Mouse (Mus musculus) MEL (cell line): ENCODE data around the gene 2310039H08Rik. TPM values are rescaled to one million over a fixed set of nuclear protein-coding genes. Genes with fewer than 3 reads are reported as not detected.

Source experiments
- DNase-seq: peaks from one replicate; pipeline ENCODE4 v3.0.0; 2011; ENCODE audit warnings: low read depth, low spot score
- H3K27ac ChIP-seq: 2 replicates; pipeline ENCODE4 v1.5.1; 2012; ENCODE audit warnings: low read depth, mild to moderate bottlenecking, control low read depth, low read length, moderate library complexity; ENCODE audit not compliant: control insufficient read depth
- H3K27me3 ChIP-seq, 2 experiments: fragments of 150-350 bp in 1 of 2; sonication (generic) in 1 of 2; 2 replicates each; pipeline ENCODE4 v1.6.1; 2012; ENCODE audit warnings: low read length in 2 of 2, mild to moderate bottlenecking in 2 of 2, improper control_type of control experiment in 1 of 2, moderate library complexity in 1 of 2; ENCODE audit not compliant: insufficient read depth in 2 of 2, control insufficient read depth in 1 of 2
- H3K36me3 ChIP-seq, 2 experiments: 2 replicates each; pipeline ENCODE4 v1.6.1; 2012 to 2014; ENCODE audit warnings: low read length in 2 of 2, improper control_type of control experiment in 1 of 2, inconsistent platforms in 1 of 2, mild to moderate bottlenecking in 1 of 2; ENCODE audit not compliant: insufficient read depth in 2 of 2, control insufficient read depth in 1 of 2
- H3K4me1 ChIP-seq, 2 experiments: fragments of 150-350 bp in 1 of 2; sonication (generic) in 1 of 2; 2 replicates each; pipeline ENCODE4 v1.6.1; 2012; ENCODE audit warnings: low read length in 2 of 2, improper control_type of control experiment in 1 of 2, mild to moderate bottlenecking in 1 of 2; ENCODE audit not compliant: insufficient read depth in 2 of 2, control insufficient read depth in 1 of 2
- H3K4me3 ChIP-seq, 2 experiments: fragments of 150-350 bp in 1 of 2; sonication (generic) in 1 of 2; 2 replicates each; pipeline ENCODE4 v1.5.1; 2012; ENCODE audit warnings: low read depth in 2 of 2, low read length in 2 of 2, mild to moderate bottlenecking in 2 of 2, moderate library complexity in 2 of 2, control low read depth in 1 of 2, improper control_type of control experiment in 1 of 2; ENCODE audit not compliant: control insufficient read depth in 1 of 2, insufficient read depth in 1 of 2
- H3K79me2 ChIP-seq: 2 replicates; pipeline ENCODE4 v1.6.1; 2012; ENCODE audit warnings: mild to moderate bottlenecking, low read length, moderate library complexity; ENCODE audit not compliant: control insufficient read depth, poor library complexity, insufficient read depth
- H3K9ac ChIP-seq: 2 replicates; pipeline ENCODE4 v1.6.1; 2012; ENCODE audit warnings: low read depth, mild to moderate bottlenecking, control low read depth, low read length, moderate library complexity; ENCODE audit not compliant: control insufficient read depth, poor library complexity, severe bottlenecking
- H3K9me3 ChIP-seq: fragments of 150-350 bp; sonication (generic); replicated peaks from 2 replicates; pipeline ENCODE4 v1.6.1; 2012; ENCODE audit warnings: mild to moderate bottlenecking, low read length, improper control_type of control experiment, moderate library complexity; ENCODE audit not compliant: insufficient read depth
- CHD2 ChIP-seq: IDR thresholded peaks from 2 replicates; pipeline ENCODE4 v1.6.1; 2011; ENCODE audit warnings: low read length, improper control_type of control experiment
- CTCF ChIP-seq, 3 experiments: IDR thresholded peaks in 2 of 3; conservative IDR thresholded peaks in 1 of 3; 2 replicates each; pipeline ENCODE4 v1.5.1; 2011 to 2012; ENCODE audit warnings: low read length in 3 of 3, low read depth in 2 of 3, mild to moderate bottlenecking in 2 of 3, improper control_type of control experiment in 1 of 3, inconsistent platforms in 1 of 3, mixed read lengths in 1 of 3, moderate library complexity in 1 of 3; ENCODE audit not compliant: control insufficient read depth in 1 of 3, insufficient read depth in 1 of 3, poor library complexity in 1 of 3, severe bottlenecking in 1 of 3
- EP300 ChIP-seq, 2 experiments: IDR thresholded peaks; 2 replicates each; pipeline ENCODE4 v1.6.1; 2011; ENCODE audit warnings: improper control_type of control experiment in 2 of 2, low read length in 2 of 2, low read depth in 1 of 2, mild to moderate bottlenecking in 1 of 2
- ETS1 ChIP-seq: IDR thresholded peaks from 2 replicates; pipeline ENCODE4 v1.6.1; 2012; ENCODE audit warnings: low read depth, mild to moderate bottlenecking, inconsistent platforms, low read length, improper control_type of control experiment, moderate library complexity
- GABPA ChIP-seq: IDR thresholded peaks from 2 replicates; pipeline ENCODE4 v1.6.1; 2012; ENCODE audit warnings: low read depth, mild to moderate bottlenecking, inconsistent platforms, low read length, improper control_type of control experiment, moderate library complexity
- GATA1 ChIP-seq: IDR thresholded peaks from 2 replicates; pipeline ENCODE4 v1.6.1; 2011; ENCODE audit warnings: low read depth, low read length, improper control_type of control experiment
- MAX ChIP-seq: IDR thresholded peaks from 2 replicates; pipeline ENCODE4 v1.6.1; 2011; ENCODE audit warnings: low read length, improper control_type of control experiment
- MAZ ChIP-seq: IDR thresholded peaks from 2 replicates; pipeline ENCODE4 v1.6.1; 2012; ENCODE audit warnings: low read depth, mild to moderate bottlenecking, inconsistent platforms, low read length, improper control_type of control experiment
- MXI1 ChIP-seq: IDR thresholded peaks from 2 replicates; pipeline ENCODE4 v1.6.1; 2011; ENCODE audit warnings: mild to moderate bottlenecking, low read depth, low read length, improper control_type of control experiment
- MYC ChIP-seq: IDR thresholded peaks from 2 replicates; pipeline ENCODE4 v1.6.1; 2011; ENCODE audit warnings: low read depth, mild to moderate bottlenecking, low read length, improper control_type of control experiment, moderate library complexity
- NRF1 ChIP-seq: IDR thresholded peaks from 2 replicates; pipeline ENCODE4 v1.6.1; 2014; ENCODE audit warnings: low read depth, mild to moderate bottlenecking, inconsistent platforms, low read length, improper control_type of control experiment, moderate library complexity; ENCODE audit not compliant: poor library complexity, insufficient read depth, severe bottlenecking
- POLR2A ChIP-seq, 2 experiments: IDR thresholded peaks; 2 replicates each; pipeline ENCODE4 v1.6.1; 2011 to 2012; ENCODE audit warnings: low read length in 2 of 2, mild to moderate bottlenecking in 2 of 2, control low read depth in 1 of 2, improper control_type of control experiment in 1 of 2, low read depth in 1 of 2, moderate library complexity in 1 of 2; ENCODE audit not compliant: control insufficient read depth in 1 of 2, insufficient read depth in 1 of 2, poor library complexity in 1 of 2
- POLR2AphosphoS5 ChIP-seq: IDR thresholded peaks from 2 replicates; pipeline ENCODE4 v1.6.1; 2012; ENCODE audit warnings: low read depth, borderline replicate concordance, mild to moderate bottlenecking, inconsistent platforms, low read length, moderate library complexity, mixed read lengths
- RAD21 ChIP-seq: IDR thresholded peaks from 2 replicates; pipeline ENCODE4 v1.6.1; 2011; ENCODE audit warnings: mild to moderate bottlenecking, low read depth, low read length, improper control_type of control experiment
- SMC3 ChIP-seq: IDR thresholded peaks from 2 replicates; pipeline ENCODE4 v1.6.1; 2011; ENCODE audit warnings: low read depth, low read length, improper control_type of control experiment
- TBP ChIP-seq: IDR thresholded peaks from 2 replicates; pipeline ENCODE4 v1.8.0; 2011; ENCODE audit warnings: low read depth, low read length, improper control_type of control experiment
- TCF12 ChIP-seq: IDR thresholded peaks from 2 replicates; pipeline ENCODE4 v1.6.1; 2014; ENCODE audit warnings: low read depth, mild to moderate bottlenecking, inconsistent platforms, low read length, improper control_type of control experiment, moderate library complexity
- USF1 ChIP-seq: IDR thresholded peaks from 2 replicates; pipeline ENCODE4 v1.6.1; 2014; ENCODE audit warnings: low read depth, mild to moderate bottlenecking, inconsistent platforms, low read length, improper control_type of control experiment, moderate library complexity
- USF2 ChIP-seq, 2 experiments: IDR thresholded peaks; 2 replicates each; pipeline ENCODE4 v1.6.1; 2011 to 2012; ENCODE audit warnings: improper control_type of control experiment in 2 of 2, low read length in 2 of 2, borderline replicate concordance in 1 of 2, inconsistent platforms in 1 of 2, low read depth in 1 of 2, mild to moderate bottlenecking in 1 of 2; ENCODE audit not compliant: insufficient read depth in 1 of 2
- ZC3H11A ChIP-seq: IDR thresholded peaks from 2 replicates; pipeline ENCODE4 v1.6.1; 2012; ENCODE audit warnings: low read depth, mild to moderate bottlenecking, inconsistent platforms, low read length, improper control_type of control experiment
- ZKSCAN1 ChIP-seq: IDR thresholded peaks from 2 replicates; pipeline ENCODE4 v1.6.1; 2012; ENCODE audit warnings: low read depth, mild to moderate bottlenecking, inconsistent platforms, low read length, improper control_type of control experiment, moderate library complexity
- ZNF384 ChIP-seq: IDR thresholded peaks from 2 replicates; pipeline ENCODE4 v1.6.1; 2012; ENCODE audit warnings: low read depth, mild to moderate bottlenecking, inconsistent platforms, low read length, improper control_type of control experiment
- polyA plus RNA-seq, 2 experiments: library from polyadenylated mRNA; stranded (reverse) in 1 of 2; unstranded in 1 of 2; fragments of >175 nt in 1 of 2; fragments of >200 nt in 1 of 2; gene quantifications; 2 replicates each; pipeline versions ENCODE4 v1.2.1 to v1.2.4; 2012; ENCODE audit warnings: low replicate concordance in 2 of 2, low read depth in 1 of 2; ENCODE audit not compliant: insufficient read length in 2 of 2, insufficient read depth in 1 of 2, missing spikeins in 1 of 2
- total RNA-seq: library from RNA; depleted of rRNA; stranded (reverse); fragments of 300-350 nt; gene quantifications from 2 replicates; pipeline ENCODE4 v1.2.3, GENCODE M21; 2012

Gene 2310039H08Rik
- total and polyA plus RNA-seq, 3 experiments = 41.3 to 53.2 TPM; not detected in 1

GRCm38 (mm10) chr17:46767868-46768267 is 4.6 kb upstream of the 2310039H08Rik start:
- Histone ChIP-seq H3K9me3 (no peaks in the 10 kb centered on the region), H3K36me3 (no peaks in the 10 kb centered on the region; a peak in 1 of 4 replicates), H3K4me1 (peaks cover 0 to 7% of the 10 kb centered on the region in 2 experiments; a peak in 1 of 4 replicates), H3K79me2 (peaks cover 2% of the 10 kb centered on the region), H3K4me3 (no peak overlapping the region), H3K27ac (no peak overlapping the region), H3K9ac (no peak overlapping the region), H3K27me3 (no peaks in the 10 kb centered on the region; a peak in 1 of 4 replicates)
- DNase-seq = no peak
- TF ChIP-seq TBP (no peak), MYC (no peak), MAX (no peak), MXI1 (no peak), GATA1 (no peak)

DNA sequence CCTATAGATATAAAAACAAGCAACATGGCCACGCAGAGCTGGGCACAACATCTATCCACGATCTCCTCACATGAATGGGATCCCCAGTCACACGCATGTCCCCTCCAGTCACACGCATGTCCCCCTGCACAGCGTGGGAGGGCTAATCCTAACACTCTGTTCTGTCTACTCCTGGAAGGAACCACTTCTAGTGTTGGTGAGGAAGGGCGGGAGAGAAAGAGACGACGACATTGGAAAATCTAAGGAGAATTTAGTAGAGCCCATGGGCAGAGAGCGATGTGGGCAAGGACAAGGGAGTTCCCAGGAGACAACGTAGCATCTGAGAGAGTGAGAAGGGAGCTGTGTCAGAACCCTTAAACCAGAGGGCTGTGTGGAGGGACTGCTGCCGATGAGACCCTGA is 1.9 kb upstream of the 2310039H08Rik start:
- TF ChIP-seq TBP (no peak), MAZ (no peak), GABPA (no peak), EP300 (IDR thresholded peaks at IDR 0.05; ENCODE audit: low read depth in 1 of 2, low read length in 2 of 2) (no peak), POLR2AphosphoS5 (no peak), TCF12 (no peak), USF1 (no peak), CHD2 (no peak), POLR2A (IDR thresholded peaks at IDR 0.05; ENCODE audit: control insufficient read depth in 1 of 2, insufficient read depth in 1 of 2, low read depth in 1 of 2, low read length in 2 of 2, poor library complexity in 1 of 2) (no peak), ZKSCAN1 (no peak), ETS1 (no peak)
- TF ChIP-seq, all 39 proteins: peak for 0
- H3K79me2 ChIP-seq = peaks cover 10% of the 10 kb centered on the region
- H3K4me1 ChIP-seq = peaks cover 0 to 7% of the 10 kb centered on the region in 2 experiments; a peak in 1 of 4 replicates
- no peak overlapping the region for H3K9ac ChIP-seq
- H3K27ac ChIP-seq = no peak overlapping the region
- H3K4me3 ChIP-seq = no peak overlapping the region
- H3K36me3 ChIP-seq = no peaks in the 10 kb centered on the region; a peak in 1 of 4 replicates
- H3K27me3 ChIP-seq = no peaks in the 10 kb centered on the region
- H3K9me3 ChIP-seq = no peaks in the 10 kb centered on the region
- no peak for DNase-seq

DNA sequence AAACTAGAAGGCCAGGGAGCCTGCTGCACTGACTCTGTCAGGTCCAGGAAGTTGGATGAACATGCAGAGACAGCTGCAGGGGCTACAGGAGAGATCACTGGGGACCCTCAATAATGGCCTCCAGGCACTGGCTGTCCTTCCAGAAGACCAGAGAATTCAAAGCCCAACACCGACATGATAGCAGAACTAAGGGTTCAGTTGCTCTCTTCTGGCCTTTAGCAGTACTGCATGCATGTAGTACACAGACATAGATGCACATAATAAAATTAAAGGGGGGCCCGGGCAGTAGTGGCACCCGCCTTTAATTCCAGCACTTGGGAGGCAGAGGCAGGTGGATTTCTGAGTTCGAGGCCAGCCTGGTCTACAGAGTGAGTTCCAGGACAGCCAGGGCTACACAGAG is 1.4 kb upstream of the 2310039H08Rik start:
- no peak overlapping the region for H3K27ac ChIP-seq
- H3K4me3 ChIP-seq = no peak overlapping the region
- peak; percentile 48 for DNase-seq
- H3K9me3 ChIP-seq = no peaks in the 10 kb centered on the region
- H3K36me3 ChIP-seq = no peaks in the 10 kb centered on the region; a peak in 1 of 4 replicates
- TF ChIP-seq NRF1 = no peak
- TF ChIP-seq SMC3 = peak; percentile 52
- TF ChIP-seq USF2 (IDR thresholded peaks at IDR 0.05; ENCODE audit: borderline replicate concordance in 1 of 2, insufficient read depth in 1 of 2, low read depth in 1 of 2, low read length in 2 of 2) = no peak
- TF ChIP-seq CTCF (IDR thresholded peaks at IDR 0.05 in 2 of 3, conservative IDR thresholded peaks at IDR 0.05 in 1 of 3; ENCODE audit: control insufficient read depth in 1 of 3, insufficient read depth in 1 of 3, low read depth in 2 of 3, low read length in 3 of 3, poor library complexity in 1 of 3, severe bottlenecking in 1 of 3) = peak in 2 of 3 experiments; percentile 31 to 53; a peak in 3 of 6 replicates
- peak; percentile 46 for TF ChIP-seq RAD21
- TF ChIP-seq EP300 (IDR thresholded peaks at IDR 0.05; ENCODE audit: low read depth in 1 of 2, low read length in 2 of 2) = no peak
- TF ChIP-seq ZC3H11A = peak; percentile 34
- no peak for TF ChIP-seq ZNF384
- no peak overlapping the region for H3K9ac ChIP-seq
- peaks cover 10% of the 10 kb centered on the region for H3K79me2 ChIP-seq
- peaks cover 0 to 7% of the 10 kb centered on the region in 2 experiments; a peak in 1 of 4 replicates for H3K4me1 ChIP-seq
- no peaks in the 10 kb centered on the region for H3K27me3 ChIP-seq
